Mouse (Mus musculus): ENCODE results near the gene Syncrip.
A peak's percentile ranks its signal among the peaks of the same experiment; 100 is the strongest.

DNA sequence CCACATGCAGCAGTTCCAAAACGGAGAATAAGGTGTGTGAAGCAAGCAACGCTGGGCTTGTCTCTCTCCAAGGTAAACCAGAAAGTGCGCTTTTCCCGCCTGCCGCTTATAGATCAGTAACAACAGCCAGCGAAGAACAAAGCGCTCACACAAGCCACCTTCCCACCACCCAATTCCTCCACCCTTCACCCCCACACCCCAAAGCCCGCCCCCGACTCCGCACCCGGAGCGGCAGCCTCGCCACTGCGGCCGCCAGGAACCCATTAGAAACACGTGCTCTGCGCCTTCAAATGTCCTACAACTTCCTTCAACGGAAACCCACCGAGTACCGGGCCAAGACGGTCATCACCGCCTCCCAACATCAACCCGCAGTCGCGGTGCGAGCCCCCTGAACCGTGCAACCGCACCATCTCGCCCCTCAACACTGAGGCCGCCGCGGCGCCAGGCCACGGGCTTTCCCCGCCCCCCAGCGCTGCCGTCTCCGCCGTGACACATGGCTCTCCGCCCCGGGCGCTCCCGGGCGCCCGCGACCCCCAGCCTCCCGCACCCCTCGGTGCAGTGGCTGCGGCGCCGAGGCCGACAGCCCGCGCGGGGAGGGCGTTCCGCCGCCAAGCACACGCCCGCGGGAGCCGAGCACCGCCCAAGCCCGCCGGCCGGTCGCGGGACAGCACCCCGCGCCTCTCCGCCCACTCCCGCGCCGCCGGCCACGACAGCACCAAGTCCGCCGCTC lies 1.1 kb downstream of the Syncrip start:
- no peak for TF ChIP-seq CTCF (IDR thresholded peaks at IDR 0.05 in 2 of 3, conservative IDR thresholded peaks at IDR 0.05 in 1 of 3; ENCODE audit: control insufficient read depth in 1 of 3, insufficient read depth in 1 of 3, low read depth in 2 of 3, low read length in 3 of 3, poor library complexity in 1 of 3, severe bottlenecking in 1 of 3)
- TF ChIP-seq POLR2A (IDR thresholded peaks at IDR 0.05; ENCODE audit: control insufficient read depth in 1 of 2, insufficient read depth in 1 of 2, low read depth in 1 of 2, low read length in 2 of 2, poor library complexity in 1 of 2): no peak
- no peak for TF ChIP-seq USF2 (IDR thresholded peaks at IDR 0.05; ENCODE audit: borderline replicate concordance in 1 of 2, insufficient read depth in 1 of 2, low read depth in 1 of 2, low read length in 2 of 2)
- TF ChIP-seq MYC (IDR thresholded peaks at IDR 0.05; ENCODE audit: low read depth, low read length): peak; percentile 49; the same call in 1 of the 2 replicates
- TF ChIP-seq ELF1 (IDR thresholded peaks at IDR 0.05; ENCODE audit: low read depth, low read length): no peak
- no peak for TF ChIP-seq MAZ (IDR thresholded peaks at IDR 0.05; ENCODE audit: low read depth, low read length)
- no peak for TF ChIP-seq MAFK (IDR thresholded peaks at IDR 0.05; ENCODE audit: borderline replicate concordance, low read depth, low read length)
- no peak for TF ChIP-seq MEF2A (IDR thresholded peaks at IDR 0.05; ENCODE audit: extremely low read depth, insufficient replicate concordance, low read depth, low read length, poor library complexity, severe bottlenecking)
- no peak for TF ChIP-seq TCF12 (IDR thresholded peaks at IDR 0.05; ENCODE audit: low read depth, low read length)
- TF ChIP-seq SMC3 (IDR thresholded peaks at IDR 0.05; ENCODE audit: low read depth, low read length): no peak
- no peak for TF ChIP-seq ETS1 (IDR thresholded peaks at IDR 0.05; ENCODE audit: low read depth, low read length)
- TF ChIP-seq EP300 (IDR thresholded peaks at IDR 0.05; ENCODE audit: low read depth in 1 of 2, low read length in 2 of 2): no peak
- TF ChIP-seq CHD2 (IDR thresholded peaks at IDR 0.05; ENCODE audit: low read length): no peak
- no peak for TF ChIP-seq USF1 (IDR thresholded peaks at IDR 0.05; ENCODE audit: low read depth, low read length)

All from MEL (cell line).